ENCODE assay signal across 22 mouse cellular contexts in genomic region chr8:11825756-11826155, GRCm38 (mm10). TPM values are rescaled to one million over a fixed set of nuclear protein-coding genes. Genes with fewer than 3 reads are reported as not detected.
A peak's percentile ranks its signal among the peaks of the same experiment; 100 is the strongest.
DNase-seq lines count a peak whose midpoint lies in the region; ATAC-seq lines count a peak whose summit lies in the region.
"Had no signal": no experiment of that assay in that cellular context is flagged by ENCODE, and none has a peak within 500 bp of the region (broad histone marks: within the 10 kb centered on the region; RNA-seq: fewer than 3 reads in every experiment).

No protein-coding gene starts in this region.

- no peaks in the 10 kb centered on the region for H3K9me3 ChIP-seq in liver, embryonic 11.5 days (ENCODE audit: control insufficient read depth, low read length)
- H3K9me3 ChIP-seq in liver, embryonic 16.5 days (replicated peaks; ENCODE audit: control insufficient read depth, low read length) = no peaks in the 10 kb centered on the region
- H3K9me3 ChIP-seq: embryonic facial prominence, embryonic 15.5 days; forebrain, embryonic 10.5 days; heart, embryonic 13.5 days; hindbrain, embryonic 15.5 days had no signal

- no peak overlapping the region for H3K4me3 ChIP-seq in liver, embryonic 11.5 days (ENCODE audit: low read depth, low read length)
- H3K4me3 ChIP-seq in liver, embryonic 16.5 days (ENCODE audit: low read depth, low read length) = no peak overlapping the region
- H3K4me3 ChIP-seq: embryonic facial prominence, embryonic 15.5 days; erythroblast, embryonic 14.5 days; forebrain, embryonic 10.5 days; gastrocnemius, adult 2 months; heart, embryonic 13.5 days; hindbrain, embryonic 15.5 days had no signal

- WGBS in liver, embryonic 11.5 days = 70% methylated on average over 3 of the region's 3 CpGs
- WGBS in liver, embryonic 16.5 days (ENCODE audit: insufficient replicate concordance) = 62% methylated on average over 3 of the region's 3 CpGs

- no peaks in the 10 kb centered on the region for H3K27me3 ChIP-seq in liver, embryonic 11.5 days (replicated peaks; ENCODE audit: control insufficient read depth, insufficient read depth, low read length)
- H3K27me3 ChIP-seq in liver, embryonic 16.5 days (ENCODE audit: control insufficient read depth, insufficient read depth, low read depth, low read length) = no peaks in the 10 kb centered on the region
- H3K27me3 ChIP-seq: CH12.LX; embryonic facial prominence, embryonic 15.5 days; heart, embryonic 13.5 days; hindbrain, embryonic 15.5 days; Patski had no signal

- no peak for ATAC-seq in liver, embryonic 11.5 days (replicated peaks; ENCODE audit: low FRiP score)
- peak; percentile 63; the same call in 1 of the 2 replicates for ATAC-seq in liver, embryonic 16.5 days (ENCODE audit: low read depth)
- ATAC-seq: activated CD4-positive, CD25-positive, alpha-beta regulatory T cell, adult 4 months; forebrain, embryonic 14.5 days; Patski had no signal

- H3K9ac ChIP-seq in liver, embryonic 11.5 days (ENCODE audit: low read depth, low read length) = no peak overlapping the region
- no peak overlapping the region for H3K9ac ChIP-seq in liver, embryonic 16.5 days (ENCODE audit: low read depth, low read length)
- H3K9ac ChIP-seq: embryonic facial prominence, embryonic 15.5 days; heart, embryonic 13.5 days; hindbrain, embryonic 15.5 days had no signal

- no peak overlapping the region for H3K4me2 ChIP-seq in liver, embryonic 11.5 days
- H3K4me2 ChIP-seq in liver, embryonic 16.5 days (ENCODE audit: low read depth, low read length) = no peak overlapping the region
- H3K4me2 ChIP-seq: embryonic facial prominence, embryonic 15.5 days; heart, embryonic 13.5 days; hindbrain, embryonic 15.5 days had no signal

- H3K36me3 ChIP-seq in liver, embryonic 11.5 days (ENCODE audit: control insufficient read depth, insufficient read depth, low read length) = peaks cover 14% of the 10 kb centered on the region
- no peaks in the 10 kb centered on the region; the same call in 1 of the 2 replicates for H3K36me3 ChIP-seq in liver, embryonic 16.5 days (ENCODE audit: control insufficient read depth, insufficient read depth)

- 0 out of 2 replicates have a peak, but pooled peaks cover 2% of the 10 kb centered on the region for H3K4me1 ChIP-seq in liver, embryonic 11.5 days (replicated peaks; ENCODE audit: control insufficient read depth, insufficient read depth, low read length)
- H3K4me1 ChIP-seq in liver, embryonic 16.5 days (ENCODE audit: control insufficient read depth, low read depth, low read length) = no peaks in the 10 kb centered on the region
- H3K4me1 ChIP-seq: embryonic facial prominence, embryonic 15.5 days had no signal

- peak; percentile 24 for DNase-seq in embryo, embryonic 10.5 days (ENCODE audit: low spot score)
- no peak for DNase-seq in embryo, embryonic 9.5 days (ENCODE audit: extremely low spot score)
- DNase-seq in liver = peak; percentile 15
- no peak for DNase-seq in liver, embryonic 11.5 days (ENCODE audit: low spot score)
- no peak for DNase-seq in lung, postnatal 4 days
- no peak for DNase-seq in spleen, postnatal 36 days (ENCODE audit: low spot score in 2 of 2)
- DNase-seq: cerebellum, adult 8-10 months; cerebellum, postnatal 14 days; gastrocnemius, adult 2 months; gastrocnemius, postnatal 25 days; heart, postnatal 36 days had no signal

- no peak overlapping the region for H3K27ac ChIP-seq in liver, embryonic 11.5 days (ENCODE audit: low read depth, low read length)
- H3K27ac ChIP-seq in liver, embryonic 16.5 days (ENCODE audit: low read length) = no peak overlapping the region
- H3K27ac ChIP-seq: embryonic facial prominence, embryonic 15.5 days; forebrain, embryonic 10.5 days; gastrocnemius, adult 2 months; heart, embryonic 13.5 days; hindbrain, embryonic 15.5 days had no signal

RNA-seq across cellular contexts. Expression of gene Tex29, which starts 14.5 kb away (rescaled TPM):
- polyA plus RNA-seq in liver, embryonic 11.5 days (2014; fragmentation: Nextera tagmentation; extraction: Ambion mirVana) = not detected in 2 replicates
- not detected in 2 replicates for polyA plus RNA-seq in liver, embryonic 16.5 days (2015; fragmentation: Nextera tagmentation; extraction: Ambion mirVana)
- polyA plus RNA-seq: activated CD4-positive, CD25-positive, alpha-beta regulatory T cell, adult 4 months; embryonic facial prominence, embryonic 11.5 days; embryonic facial prominence, embryonic 15.5 days; erythroblast, embryonic 14.5 days; forebrain, embryonic 10.5 days; forebrain, embryonic 14.5 days; Patski had no signal

Comparison
In these comparisons a context has a peak if more than half of its experiments do, and no peak if none do; other contexts are left out.
1. DNase-seq: peak in embryo, embryonic 10.5 days (single experiment) and liver (single experiment); none in embryo, embryonic 9.5 days (single experiment), liver, embryonic 11.5 days (single experiment), lung, postnatal 4 days (0 of 2) and spleen, postnatal 36 days (0 of 2).